Mouse (Mus musculus) erythroblast, embryonic 14.5 days (primary cell): ENCODE data around the gene Robo1.

Experiments used
- GATA1 ChIP-seq: IDR thresholded peaks from 2 replicates; pipeline ENCODE4 v1.6.1; 2012; ENCODE audit warnings: low read length, inconsistent platforms, mixed read lengths
- TAL1 ChIP-seq: IDR thresholded peaks from 3 replicates; pipeline ENCODE4 v1.6.1; 2012; ENCODE audit warnings: low read length, inconsistent platforms, mixed read lengths

DNA sequence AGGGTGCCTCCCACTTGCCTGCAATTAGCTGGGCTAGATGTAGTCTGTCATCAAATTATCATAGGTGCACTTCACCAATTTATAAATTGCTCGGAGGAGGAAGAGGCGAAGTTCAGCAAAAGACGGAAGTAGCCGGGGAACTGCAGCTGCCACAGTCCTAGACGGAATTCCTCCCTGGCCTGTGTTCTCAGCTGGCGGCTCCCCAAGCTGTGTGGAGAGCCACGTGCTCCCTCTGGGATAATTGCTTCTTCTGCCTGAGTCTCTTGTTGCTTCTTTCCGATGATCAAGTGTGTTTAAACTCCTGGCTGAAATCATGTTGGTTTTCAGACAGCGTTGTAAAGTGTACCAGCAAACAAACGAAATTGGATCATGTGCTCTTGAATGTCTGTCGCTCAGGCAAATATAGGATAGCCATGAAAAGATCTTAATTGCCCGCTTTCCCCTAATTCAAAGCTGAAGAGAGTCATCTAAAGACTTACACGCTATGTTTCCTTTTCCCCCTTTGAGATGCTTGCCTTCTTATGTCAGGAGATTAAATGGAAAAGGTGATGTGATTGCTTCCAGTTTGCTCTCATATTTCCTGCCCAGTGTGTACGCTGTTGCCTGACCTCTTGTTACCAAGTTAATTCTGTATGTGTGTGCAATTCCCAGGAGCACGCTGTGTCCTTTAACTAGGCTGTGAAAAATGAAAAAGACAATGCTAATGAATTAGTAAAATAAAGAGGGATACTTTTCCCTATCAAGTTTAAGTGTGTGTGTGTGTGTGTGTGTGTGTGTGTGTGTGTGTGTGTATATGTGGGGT, 616.5 kb downstream of the Robo1 start:
- TF ChIP-seq GATA1 (no peak), TAL1 (no peak)
